Mouse (Mus musculus): ENCODE results near the gene Foxp1. TPM values are rescaled to one million over a fixed set of nuclear protein-coding genes. Genes with fewer than 3 reads are reported as not detected.

The Foxp1 gene
- polyA plus RNA-seq, 1 experiment from 2014 or later = 190 TPM

DNA sequence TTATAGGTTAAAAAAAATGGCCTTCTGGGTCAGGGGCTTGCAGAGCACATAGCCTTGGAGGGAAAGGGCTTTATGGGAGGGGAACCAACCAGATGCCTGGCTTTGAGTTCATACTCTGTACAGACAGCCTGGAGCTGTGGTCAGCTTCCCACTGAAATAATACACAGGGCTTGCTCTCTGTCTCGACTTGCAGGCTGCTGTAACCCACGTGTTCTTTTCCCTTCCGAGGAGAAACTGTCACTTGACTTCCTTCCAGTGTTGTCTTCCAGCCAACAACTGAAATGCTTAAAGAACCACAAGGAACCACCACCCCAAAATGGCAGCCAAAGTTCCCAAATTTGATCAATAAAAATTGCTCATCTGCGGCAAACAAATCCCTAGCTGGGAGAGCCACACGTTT lies 451.8 kb downstream of the Foxp1 start:
- 58% methylated on average over 5 of the region's 5 CpGs for WGBS
- ATAC-seq (ENCODE audit: insufficient number of reproducible peaks, insufficient read depth, low FRiP score, low read depth) = no peak
- no peaks in the 10 kb centered on the region for H3K9me3 ChIP-seq (ENCODE audit: control insufficient read depth, low read depth, low read length)
- H3K4me3 ChIP-seq (ENCODE audit: low read depth, low read length) = no peak overlapping the region
- no peak overlapping the region for H3K27ac ChIP-seq (ENCODE audit: low read length)
- H3K9ac ChIP-seq (replicated peaks; ENCODE audit: low read depth, low read length) = no peak overlapping the region
- peaks cover 23% of the 10 kb centered on the region for H3K36me3 ChIP-seq (ENCODE audit: control insufficient read depth, insufficient read depth, low read length)
- no peak overlapping the region for H3K4me2 ChIP-seq (replicated peaks; ENCODE audit: low read depth, low read length)
- H3K4me1 ChIP-seq (ENCODE audit: control insufficient read depth, insufficient read depth, low read length) = peaks cover 4% of the 10 kb centered on the region; the same call in 1 of the 2 replicates
- no peaks in the 10 kb centered on the region for H3K27me3 ChIP-seq (ENCODE audit: control insufficient read depth, insufficient read depth, low read length)

- Histone ChIP-seq H3K9ac (replicated peaks; ENCODE audit: low read depth, low read length) (no peak overlapping the region), H3K4me3 (ENCODE audit: low read depth, low read length) (no peak overlapping the region), H3K9me3 (ENCODE audit: control insufficient read depth, low read depth, low read length) (no peaks in the 10 kb centered on the region), H3K4me1 (ENCODE audit: control insufficient read depth, insufficient read depth, low read length) (peaks cover 5% of the 10 kb centered on the region; the same call in 1 of the 2 replicates), H3K36me3 (ENCODE audit: control insufficient read depth, insufficient read depth, low read length) (peaks cover 13% of the 10 kb centered on the region; the same call in 1 of the 2 replicates), H3K27ac (ENCODE audit: low read length) (no peak overlapping the region), H3K4me2 (replicated peaks; ENCODE audit: low read depth, low read length) (no peak overlapping the region), H3K27me3 (ENCODE audit: control insufficient read depth, insufficient read depth, low read length) (no peaks in the 10 kb centered on the region)
- ATAC-seq (ENCODE audit: insufficient number of reproducible peaks, insufficient read depth, low FRiP score, low read depth) = no peak
- 96% methylated on average over 1 of the region's 1 CpGs for WGBS
These were observed 452.8 kb downstream of the Foxp1 start for GRCm38 (mm10) chr6:99069726-99070125.

- H3K27me3 ChIP-seq (ENCODE audit: control insufficient read depth, insufficient read depth, low read length) = no peaks in the 10 kb centered on the region
- peaks cover 10% of the 10 kb centered on the region; the same call in 1 of the 2 replicates for H3K4me1 ChIP-seq (ENCODE audit: control insufficient read depth, insufficient read depth, low read length)
- 66% methylated on average over 9 of the region's 9 CpGs for WGBS
- H3K4me2 ChIP-seq (replicated peaks; ENCODE audit: low read depth, low read length) = no peak overlapping the region
- no peak overlapping the region for H3K9ac ChIP-seq (replicated peaks; ENCODE audit: low read depth, low read length)
- no peak overlapping the region for H3K27ac ChIP-seq (ENCODE audit: low read length)
- peaks cover 8% of the 10 kb centered on the region; the same call in 1 of the 2 replicates for H3K36me3 ChIP-seq (ENCODE audit: control insufficient read depth, insufficient read depth, low read length)
- H3K9me3 ChIP-seq (ENCODE audit: control insufficient read depth, low read depth, low read length) = no peaks in the 10 kb centered on the region
- no peak overlapping the region for H3K4me3 ChIP-seq (ENCODE audit: low read depth, low read length)
- ATAC-seq (ENCODE audit: insufficient number of reproducible peaks, insufficient read depth, low FRiP score, low read depth) = no peak
These were observed 456.8 kb downstream of the Foxp1 start for GRCm38 (mm10) chr6:99065569-99066353.

GRCm38 (mm10) chr6:99063982-99064484 lies 458.5 kb downstream of the Foxp1 start:
- no peak for ATAC-seq (ENCODE audit: insufficient number of reproducible peaks, insufficient read depth, low FRiP score, low read depth)
- Histone ChIP-seq H3K9ac (replicated peaks; ENCODE audit: low read depth, low read length) (no peak overlapping the region), H3K4me2 (replicated peaks; ENCODE audit: low read depth, low read length) (no peak overlapping the region), H3K4me3 (ENCODE audit: low read depth, low read length) (no peak overlapping the region), H3K4me1 (ENCODE audit: control insufficient read depth, insufficient read depth, low read length) (peaks cover 10% of the 10 kb centered on the region; the same call in 1 of the 2 replicates), H3K27ac (ENCODE audit: low read length) (no peak overlapping the region), H3K36me3 (ENCODE audit: control insufficient read depth, insufficient read depth, low read length) (0 out of 2 replicates have a peak, but pooled peaks cover under 1% of the 10 kb centered on the region), H3K9me3 (ENCODE audit: control insufficient read depth, low read depth, low read length) (no peaks in the 10 kb centered on the region), H3K27me3 (ENCODE audit: control insufficient read depth, insufficient read depth, low read length) (no peaks in the 10 kb centered on the region)
- 57% methylated on average over 10 of the region's 10 CpGs for WGBS

DNA sequence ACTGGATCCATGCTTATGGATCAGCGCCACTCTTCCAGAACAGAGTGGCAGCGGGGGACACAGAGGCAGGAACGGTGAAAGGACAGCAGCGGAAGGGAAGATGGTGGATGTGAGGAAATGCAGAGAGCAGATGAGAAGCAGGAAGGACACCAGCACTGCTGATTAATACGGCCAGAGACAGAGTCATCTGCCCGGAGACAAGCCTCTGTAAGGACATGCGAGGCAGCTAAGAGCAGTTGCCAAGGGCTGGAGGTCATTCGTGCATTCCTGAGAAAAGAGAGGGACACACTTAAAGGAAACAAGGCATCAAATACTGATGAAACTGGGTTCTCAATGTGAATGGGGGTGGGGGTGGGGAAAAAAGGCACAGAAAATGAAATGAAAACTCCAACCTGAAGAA lies 459.6 kb downstream of the Foxp1 start:
- Histone ChIP-seq H3K27me3 (ENCODE audit: control insufficient read depth, insufficient read depth, low read length) (no peaks in the 10 kb centered on the region), H3K4me3 (ENCODE audit: low read depth, low read length) (no peak overlapping the region), H3K9me3 (ENCODE audit: control insufficient read depth, low read depth, low read length) (no peaks in the 10 kb centered on the region), H3K4me1 (ENCODE audit: control insufficient read depth, insufficient read depth, low read length) (peaks cover 10% of the 10 kb centered on the region; the same call in 1 of the 2 replicates), H3K27ac (ENCODE audit: low read length) (no peak overlapping the region), H3K36me3 (ENCODE audit: control insufficient read depth, insufficient read depth, low read length) (no peaks in the 10 kb centered on the region), H3K4me2 (replicated peaks; ENCODE audit: low read depth, low read length) (no peak overlapping the region), H3K9ac (replicated peaks; ENCODE audit: low read depth, low read length) (no peak overlapping the region)
- no peak for ATAC-seq (ENCODE audit: insufficient number of reproducible peaks, insufficient read depth, low FRiP score, low read depth)
- WGBS = 82% methylated on average over 8 of the region's 8 CpGs

DNA sequence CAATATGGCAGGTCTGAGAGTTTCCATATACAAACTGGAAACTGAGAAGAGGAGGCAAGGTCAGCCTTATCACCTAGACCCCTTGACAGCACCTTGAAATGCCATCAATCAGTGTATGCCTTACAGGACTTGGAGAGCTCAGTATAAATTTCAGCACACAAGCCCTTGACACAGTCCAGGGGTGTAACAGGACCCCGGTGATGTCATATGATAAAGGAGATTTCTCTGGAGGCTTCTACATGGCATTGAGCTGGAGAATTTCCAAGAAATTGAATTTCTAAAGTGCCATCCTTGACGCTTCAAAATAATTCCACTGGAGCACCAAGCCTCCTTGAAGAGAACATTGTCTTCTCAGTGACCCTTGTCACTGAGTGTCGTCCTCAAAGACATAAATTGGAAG lies 463.8 kb downstream of the Foxp1 start:
- Histone ChIP-seq H3K27me3 (ENCODE audit: control insufficient read depth, insufficient read depth, low read length) (no peaks in the 10 kb centered on the region), H3K9ac (replicated peaks; ENCODE audit: low read depth, low read length) (no peak overlapping the region), H3K4me1 (ENCODE audit: control insufficient read depth, insufficient read depth, low read length) (no peaks in the 10 kb centered on the region; the same call in 1 of the 2 replicates), H3K4me2 (replicated peaks; ENCODE audit: low read depth, low read length) (no peak overlapping the region), H3K36me3 (ENCODE audit: control insufficient read depth, insufficient read depth, low read length) (no peaks in the 10 kb centered on the region), H3K4me3 (ENCODE audit: low read depth, low read length) (no peak overlapping the region), H3K9me3 (ENCODE audit: control insufficient read depth, low read depth, low read length) (no peaks in the 10 kb centered on the region), H3K27ac (ENCODE audit: low read length) (no peak overlapping the region)
- ATAC-seq (ENCODE audit: insufficient number of reproducible peaks, insufficient read depth, low FRiP score, low read depth) = no peak
- 46% methylated on average over 3 of the region's 3 CpGs for WGBS

DNA sequence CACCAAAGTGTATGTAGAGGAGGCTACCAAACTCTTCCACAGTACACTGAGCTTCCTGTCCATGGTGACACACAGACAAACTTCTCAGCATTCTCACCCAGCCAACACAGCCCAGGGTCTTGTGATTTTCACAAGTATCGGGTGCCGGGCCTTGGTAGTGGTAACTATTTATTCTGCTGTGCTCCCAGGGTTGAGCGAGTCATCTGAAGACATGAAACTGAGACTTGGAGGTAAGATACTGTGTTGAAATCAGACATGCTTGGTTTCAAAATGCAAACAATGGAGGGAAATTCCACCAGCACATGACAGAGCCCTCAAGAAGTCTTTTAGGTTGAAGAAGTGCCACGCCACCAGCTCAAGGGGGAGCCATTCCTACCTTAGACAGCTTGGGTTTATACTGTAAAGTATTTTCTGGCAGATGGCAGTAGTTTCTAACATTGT lies 465.4 kb downstream of the Foxp1 start:
- Histone ChIP-seq H3K9me3 (ENCODE audit: control insufficient read depth, low read depth, low read length) (no peaks in the 10 kb centered on the region), H3K4me3 (ENCODE audit: low read depth, low read length) (no peak overlapping the region), H3K9ac (replicated peaks; ENCODE audit: low read depth, low read length) (no peak overlapping the region), H3K36me3 (ENCODE audit: control insufficient read depth, insufficient read depth, low read length) (no peaks in the 10 kb centered on the region), H3K4me2 (replicated peaks; ENCODE audit: low read depth, low read length) (no peak overlapping the region), H3K27ac (ENCODE audit: low read length) (no peak overlapping the region), H3K4me1 (ENCODE audit: control insufficient read depth, insufficient read depth, low read length) (no peaks in the 10 kb centered on the region; the same call in 1 of the 2 replicates), H3K27me3 (ENCODE audit: control insufficient read depth, insufficient read depth, low read length) (no peaks in the 10 kb centered on the region)
- WGBS = 86% methylated on average over 4 of the region's 4 CpGs
- no peak for ATAC-seq (ENCODE audit: insufficient number of reproducible peaks, insufficient read depth, low FRiP score, low read depth)

DNA sequence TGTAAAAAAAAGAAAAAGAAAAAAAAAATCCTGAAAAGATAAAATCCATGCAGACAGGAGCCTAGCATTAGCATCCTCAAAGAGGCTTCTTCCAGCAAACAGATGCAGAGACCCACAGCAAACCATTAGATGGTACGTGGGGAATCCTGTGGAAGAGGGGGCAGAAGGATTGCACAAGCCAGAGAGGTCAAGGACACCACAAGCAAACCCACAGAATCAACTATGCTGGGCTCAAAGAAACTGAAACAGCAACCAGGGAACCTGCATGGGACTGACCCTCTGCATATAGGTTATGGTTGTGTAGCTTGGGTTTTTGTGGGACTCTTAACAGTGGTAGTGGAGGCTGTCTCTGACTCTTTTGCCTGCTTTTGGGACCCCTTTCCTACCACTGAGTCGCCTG lies 466.1 kb downstream of the Foxp1 start:
- Histone ChIP-seq H3K9me3 (ENCODE audit: control insufficient read depth, low read depth, low read length) (no peaks in the 10 kb centered on the region), H3K27me3 (ENCODE audit: control insufficient read depth, insufficient read depth, low read length) (no peaks in the 10 kb centered on the region), H3K4me2 (replicated peaks; ENCODE audit: low read depth, low read length) (no peak overlapping the region), H3K27ac (ENCODE audit: low read length) (no peak overlapping the region), H3K36me3 (ENCODE audit: control insufficient read depth, insufficient read depth, low read length) (no peaks in the 10 kb centered on the region), H3K9ac (replicated peaks; ENCODE audit: low read depth, low read length) (no peak overlapping the region), H3K4me3 (ENCODE audit: low read depth, low read length) (no peak overlapping the region), H3K4me1 (ENCODE audit: control insufficient read depth, insufficient read depth, low read length) (no peaks in the 10 kb centered on the region; the same call in 1 of the 2 replicates)
- ATAC-seq (ENCODE audit: insufficient number of reproducible peaks, insufficient read depth, low FRiP score, low read depth) = no peak
- 74% methylated on average over 2 of the region's 2 CpGs for WGBS

Data from stomach, embryonic 14.5 days (tissue).